Mouse (Mus musculus): ENCODE measurements around the gene Mettl16.
"Not testable (repeated sequence)": the region's sequence is repeated elsewhere in the genome, so short reads cannot be mapped to it uniquely, and the experiment has no call there.

Mettl16 gene

GRCm38 (mm10) chr11:74792874-74793273 is 22.2 kb downstream of the Mettl16 start:
- DNase-seq: no peak

- DNase-seq: no peak
These were observed 30.0 kb downstream of the Mettl16 start for GRCm38 (mm10) chr11:74800658-74801057.

GRCm38 (mm10) chr11:74804081-74804627 is 33.5 kb downstream of the Mettl16 start:
- DNase-seq: peak; percentile 35

- no peak for DNase-seq
These were observed 36.7 kb downstream of the Mettl16 start for GRCm38 (mm10) chr11:74807246-74807882.

- no peak for DNase-seq
These were observed 37.7 kb downstream of the Mettl16 start for GRCm38 (mm10) chr11:74808251-74808853.

- no peak for DNase-seq
These were observed 39.5 kb downstream of the Mettl16 start for GRCm38 (mm10) chr11:74810134-74810533.

- DNase-seq: not testable (repeated sequence)
These were observed 40.4 kb downstream of the Mettl16 start for GRCm38 (mm10) chr11:74811027-74811426.

GRCm38 (mm10) chr11:74811538-74811937 is 40.9 kb downstream of the Mettl16 start:
- no peak for DNase-seq

- DNase-seq: no peak
These were observed 45.2 kb downstream of the Mettl16 start for GRCm38 (mm10) chr11:74815795-74816194.

GRCm38 (mm10) chr11:74820921-74821320 is 50.3 kb downstream of the Mettl16 start:
- DNase-seq: no peak

- peak; percentile 63 for DNase-seq
These were observed 50.8 kb downstream of the Mettl16 start for GRCm38 (mm10) chr11:74821463-74821862.

GRCm38 (mm10) chr11:74822746-74823440 is 52.3 kb downstream of the Mettl16 start:
- peak; percentile 68 for DNase-seq

GRCm38 (mm10) chr11:74826151-74826550 is 55.5 kb downstream of the Mettl16 start:
- DNase-seq: peak; percentile 48

GRCm38 (mm10) chr11:74826702-74827101 is 56.1 kb downstream of the Mettl16 start:
- peak; percentile 23 for DNase-seq

- DNase-seq: no peak
These were observed 57.3 kb downstream of the Mettl16 start for GRCm38 (mm10) chr11:74827791-74828403.

GRCm38 (mm10) chr11:74828404-74828931 is 57.8 kb downstream of the Mettl16 start:
- no peak for DNase-seq

GRCm38 (mm10) chr11:74828965-74829550 is 58.4 kb downstream of the Mettl16 start:
- no peak for DNase-seq

GRCm38 (mm10) chr11:74829812-74830211 is 59.2 kb downstream of the Mettl16 start:
- peak; percentile 92 for DNase-seq

GRCm38 (mm10) chr11:74830256-74831161 is 59.9 kb downstream of the Mettl16 start, which contains the start of gene Mnt:
Gene Mnt (plus strand): TSS chr11:74830920.
- peak; percentile 99 for DNase-seq

GRCm38 (mm10) chr11:74831191-74831605 is 60.6 kb downstream of the Mettl16 start:
- peak; percentile 77 for DNase-seq
